Mouse (Mus musculus) limb, embryonic 11.5 days (tissue): ENCODE measurements around the gene Utrn. TPM values are rescaled to one million over a fixed set of nuclear protein-coding genes. Genes with fewer than 3 reads are reported as not detected.

ENCODE experiments used
- ATAC-seq: fragments of 200-750 bp; cut with Nextera tagmentation; 2 replicates; pipeline ENCODE4 v1.8.0; 2017; ENCODE audit warnings: low read depth; ENCODE audit not compliant: insufficient number of reproducible peaks, low FRiP score, low TSS enrichment
- DNase-seq: peaks from one replicate; pipeline ENCODE4 v3.0.0-alpha.2; 2015; ENCODE audit warnings: low spot score
- H3K27ac ChIP-seq: fragments of 300-500 bp; sonication (generic); replicated peaks from 2 replicates; pipeline ENCODE4 v1.5.1; 2014; ENCODE audit warnings: low read depth, mild to moderate bottlenecking, low read length
- H3K27me3 ChIP-seq: fragments of 300-500 bp; sonication (generic); 2 replicates; pipeline ENCODE4 v1.6.1; 2014; ENCODE audit warnings: mild to moderate bottlenecking, low read length, mixed read lengths; ENCODE audit not compliant: control insufficient read depth, insufficient read depth
- H3K36me3 ChIP-seq: fragments of 300-500 bp; sonication (generic); 2 replicates; pipeline ENCODE4 v1.6.1; 2014; ENCODE audit warnings: mild to moderate bottlenecking, low read length, moderate library complexity, mixed read lengths; ENCODE audit not compliant: control insufficient read depth, insufficient read depth
- H3K4me1 ChIP-seq: fragments of 300-500 bp; sonication (generic); 2 replicates; pipeline ENCODE4 v1.6.1; 2014; ENCODE audit warnings: low read length, mixed read lengths; ENCODE audit not compliant: control insufficient read depth, insufficient read depth
- H3K4me2 ChIP-seq: fragments of 300-500 bp; sonication (generic); 2 replicates; pipeline ENCODE4 v1.6.1; 2014; ENCODE audit warnings: low read depth, mild to moderate bottlenecking, moderate library complexity; ENCODE audit not compliant: severe bottlenecking
- H3K4me3 ChIP-seq: fragments of 300-500 bp; sonication (generic); 2 replicates; pipeline ENCODE4 v1.5.1; 2014; ENCODE audit warnings: low read depth, low read length
- H3K9ac ChIP-seq: fragments of 300-500 bp; sonication (generic); 2 replicates; pipeline ENCODE4 v1.6.1; 2014; ENCODE audit warnings: mild to moderate bottlenecking, low read length
- H3K9me3 ChIP-seq: fragments of 300-500 bp; sonication (generic); 2 replicates; pipeline ENCODE4 v1.6.1; 2016; ENCODE audit warnings: low read length; ENCODE audit not compliant: control insufficient read depth
- WGBS: fragments of 180-500 bp; shearing (Covaris S2); extraction: QIAGEN DNeasy Blood & Tissue Kit; methylation state at CpG from one replicate; pipeline ENCODE4 v1.1.7; 2014; 5-methylcytosine and 5-hydroxymethylcytosine counted together
- polyA plus RNA-seq: library from polyadenylated mRNA; unstranded; fragments of >200 nt; fragmentation: Nextera tagmentation; extraction: Ambion mirVana; gene quantifications from 2 replicates; pipeline ENCODE4 v1.2.1, GENCODE M21; 2014

Gene Utrn
- 41.0 and 41.9 TPM in 2 replicates for polyA plus RNA-seq

GRCm38 (mm10) chr10:12869029-12869671 is at the start of gene Utrn:
Gene Utrn, minus strand, starts transcription at chr10:12869365.
- Histone ChIP-seq H3K4me3 (peak within 1 kb of the TSS; percentile 58), H3K27ac (peak within 1 kb of the TSS; percentile 88), H3K4me1 (0 out of 2 replicates have a peak, but pooled peaks cover 3% of the 10 kb centered on the region), H3K27me3 (no peaks in the 10 kb centered on the region), H3K9me3 (no peaks in the 10 kb centered on the region), H3K9ac (peak within 1 kb of the TSS; percentile 86), H3K36me3 (no peaks in the 10 kb centered on the region), H3K4me2 (peak within 1 kb of the TSS; percentile 87)
- peak; percentile 88 for DNase-seq
- under 1% methylated on average over 72 of the region's 77 CpGs for WGBS
- ATAC-seq = peak; percentile 87

GRCm38 (mm10) chr10:12917626-12918025 is 48.5 kb upstream of the Utrn start:
- 78% methylated on average over 1 of the region's 1 CpGs for WGBS
- H3K4me3 ChIP-seq = no peak overlapping the region
- no peaks in the 10 kb centered on the region for H3K36me3 ChIP-seq
- H3K4me2 ChIP-seq = no peak overlapping the region
- no peak overlapping the region for H3K9ac ChIP-seq
- H3K27ac ChIP-seq = no peak overlapping the region
- no peaks in the 10 kb centered on the region for H3K9me3 ChIP-seq
- no peak for ATAC-seq
- no peak for DNase-seq
- H3K4me1 ChIP-seq = no peaks in the 10 kb centered on the region
- no peaks in the 10 kb centered on the region for H3K27me3 ChIP-seq

- H3K27ac ChIP-seq = no peak overlapping the region
- H3K9ac ChIP-seq = no peak overlapping the region
- no peak overlapping the region for H3K4me2 ChIP-seq
- 96% methylated on average over 6 of the region's 6 CpGs for WGBS
- H3K4me1 ChIP-seq = no peaks in the 10 kb centered on the region
- no peaks in the 10 kb centered on the region for H3K27me3 ChIP-seq
- DNase-seq = no peak
- no peaks in the 10 kb centered on the region for H3K9me3 ChIP-seq
- H3K36me3 ChIP-seq = no peaks in the 10 kb centered on the region
- no peak for ATAC-seq
- no peak overlapping the region for H3K4me3 ChIP-seq
Measured at GRCm38 (mm10) chr10:12916376-12916775, 47.2 kb upstream of the Utrn start.

- Histone ChIP-seq H3K36me3 (no peaks in the 10 kb centered on the region), H3K27me3 (no peaks in the 10 kb centered on the region), H3K4me1 (no peaks in the 10 kb centered on the region), H3K9me3 (no peaks in the 10 kb centered on the region), H3K9ac (no peak overlapping the region), H3K4me3 (no peak overlapping the region), H3K4me2 (no peak overlapping the region), H3K27ac (no peak overlapping the region)
- no peak for ATAC-seq
- WGBS = 55% methylated on average over 7 of the region's 7 CpGs
- no peak for DNase-seq
Measured at GRCm38 (mm10) chr10:12915826-12916225, 46.7 kb upstream of the Utrn start.

- no peak overlapping the region for H3K27ac ChIP-seq
Measured at GRCm38 (mm10) chr10:12914203-12914602, 45.0 kb upstream of the Utrn start.

GRCm38 (mm10) chr10:12911981-12912530 is 42.9 kb upstream of the Utrn start:
- no peak overlapping the region for H3K4me3 ChIP-seq
- H3K9ac ChIP-seq = no peak overlapping the region
- H3K36me3 ChIP-seq = no peaks in the 10 kb centered on the region
- DNase-seq (no peak), ATAC-seq (no peak; the same call in 1 of the 2 replicates)
- no peaks in the 10 kb centered on the region for H3K4me1 ChIP-seq
- no peaks in the 10 kb centered on the region for H3K27me3 ChIP-seq
- no peak overlapping the region for H3K27ac ChIP-seq
- H3K9me3 ChIP-seq = no peaks in the 10 kb centered on the region
- 65% methylated on average over 11 of the region's 11 CpGs for WGBS
- H3K4me2 ChIP-seq = no peak overlapping the region

More at GRCm38 (mm10) chr10:12914203-12914602, 45.0 kb upstream of the Utrn start:
- ATAC-seq (no peak), DNase-seq (no peak)
- Histone ChIP-seq H3K4me1 (no peaks in the 10 kb centered on the region), H3K36me3 (no peaks in the 10 kb centered on the region), H3K4me2 (no peak overlapping the region), H3K9ac (no peak overlapping the region), H3K27me3 (no peaks in the 10 kb centered on the region), H3K9me3 (no peaks in the 10 kb centered on the region), H3K4me3 (no peak overlapping the region)
- WGBS = 94% methylated on average over 1 of the region's 1 CpGs

- WGBS = 88% methylated on average over 13 of the region's 13 CpGs
- no peak for ATAC-seq
- Histone ChIP-seq H3K27ac (no peak overlapping the region), H3K36me3 (no peaks in the 10 kb centered on the region), H3K9ac (no peak overlapping the region), H3K9me3 (no peaks in the 10 kb centered on the region), H3K4me1 (no peaks in the 10 kb centered on the region), H3K27me3 (no peaks in the 10 kb centered on the region), H3K4me2 (no peak overlapping the region), H3K4me3 (no peak overlapping the region)
- no peak for DNase-seq
Measured at GRCm38 (mm10) chr10:12911451-12911850, 42.3 kb upstream of the Utrn start.

- Histone ChIP-seq H3K36me3 (no peaks in the 10 kb centered on the region), H3K27ac (no peak overlapping the region), H3K9me3 (no peaks in the 10 kb centered on the region), H3K4me2 (no peak overlapping the region), H3K9ac (no peak overlapping the region), H3K27me3 (no peaks in the 10 kb centered on the region), H3K4me1 (no peaks in the 10 kb centered on the region), H3K4me3 (no peak overlapping the region)
- DNase-seq = no peak
- ATAC-seq = no peak
- WGBS = 92% methylated on average over 2 of the region's 2 CpGs
Measured at GRCm38 (mm10) chr10:12909891-12910290, 40.7 kb upstream of the Utrn start.
